8 mouse cellular contexts compared by ENCODE assay signal in the genomic region with DNA sequence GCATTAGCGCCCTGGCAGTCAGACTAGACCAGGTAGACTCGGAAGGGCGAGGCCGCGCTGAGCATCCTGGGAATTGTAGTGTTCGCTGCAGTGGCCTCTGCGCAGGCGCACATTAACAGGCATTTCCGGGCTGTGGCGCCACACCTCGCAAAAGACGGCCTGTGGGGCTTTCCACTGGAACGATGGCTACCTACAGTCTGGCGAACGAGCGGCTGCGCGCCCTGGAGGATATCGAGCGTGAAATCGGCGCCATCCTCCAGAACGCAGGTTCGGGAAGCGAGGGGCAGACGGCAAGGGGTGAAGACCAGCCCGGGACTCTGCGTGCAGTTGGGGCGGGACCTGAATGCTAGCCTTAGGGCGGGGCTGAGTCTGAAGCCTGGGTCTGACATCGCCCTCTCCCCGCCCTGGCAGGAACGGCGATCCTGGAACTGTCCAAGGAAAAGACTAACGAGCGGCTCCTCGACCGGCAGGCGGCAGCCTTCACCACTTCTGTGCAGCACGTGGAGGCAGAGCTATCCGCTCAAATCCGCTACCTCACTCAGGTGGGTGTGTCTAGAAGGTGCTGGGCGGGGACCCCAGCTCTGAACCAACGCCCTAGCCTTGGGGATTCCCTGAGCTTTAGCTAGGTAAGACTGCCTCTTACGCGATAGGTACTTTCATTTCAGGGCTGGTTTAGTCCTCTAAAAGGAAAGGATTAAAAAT. TPM values are rescaled to one million over a fixed set of nuclear protein-coding genes. Genes with fewer than 3 reads are reported as not detected.
DNase-seq lines count a peak whose midpoint lies in the region; ATAC-seq and TF ChIP-seq lines count a peak whose summit lies in the region.

Gene Med11 (plus strand): TSS at position 123 of the 702 bp plus-strand sequence.

- under 1% methylated on average over 46 of the region's 46 CpGs for WGBS in embryonic facial prominence, embryonic 13.5 days
- WGBS in kidney, adult 2 months, result under 1% methylated on average over 46 of the region's 46 CpGs
- under 1% methylated on average over 46 of the region's 46 CpGs for WGBS in limb, embryonic 12.5 days
- WGBS in midbrain, embryonic 15.5 days, result under 1% methylated on average over 46 of the region's 46 CpGs
- under 1% methylated on average over 46 of the region's 46 CpGs for WGBS in spleen, adult 2 months

- H3K27me3 ChIP-seq in embryonic facial prominence, embryonic 13.5 days, result no peaks in the 10 kb centered on the region
- no peaks in the 10 kb centered on the region for H3K27me3 ChIP-seq in kidney, adult 2 months (replicated peaks; ENCODE audit: control insufficient read depth, insufficient read depth, low read length)
- H3K27me3 ChIP-seq in limb, embryonic 12.5 days, result no peaks in the 10 kb centered on the region
- no peaks in the 10 kb centered on the region for H3K27me3 ChIP-seq in midbrain, embryonic 15.5 days (replicated peaks)
- no peaks in the 10 kb centered on the region for H3K27me3 ChIP-seq in spleen, adult 2 months (ENCODE audit: control insufficient read depth, insufficient read depth, low read length)

- DNase-seq in 3134 (ENCODE audit: extremely low read depth, insufficient read length, low spot score), result peak; percentile 98
- DNase-seq in adrenal gland, postnatal 36 days, result peak; percentile 97 to 98
- peak; percentile 97 to 99 for DNase-seq in heart, adult 18-20 months
- DNase-seq in kidney, adult 2 months, result peak; percentile 99
- DNase-seq in spleen, adult 2 months (ENCODE audit: low read depth in 1 of 2, low spot score in 2 of 2), result peak; percentile 91 to 93

- H3K36me3 ChIP-seq in embryonic facial prominence, embryonic 13.5 days, result peaks cover 16% of the 10 kb centered on the region; the same call in 1 of the 2 replicates
- no peaks in the 10 kb centered on the region for H3K36me3 ChIP-seq in kidney, adult 2 months (ENCODE audit: control insufficient read depth, insufficient read depth, low read length)
- peaks cover 11% of the 10 kb centered on the region for H3K36me3 ChIP-seq in limb, embryonic 12.5 days
- H3K36me3 ChIP-seq in midbrain, embryonic 15.5 days (replicated peaks), result no peaks in the 10 kb centered on the region
- peaks cover 2% of the 10 kb centered on the region; the same call in 1 of the 2 replicates for H3K36me3 ChIP-seq in spleen, adult 2 months (ENCODE audit: control insufficient read depth, insufficient read depth, low read length)

- peaks cover 13% of the 10 kb centered on the region for H3K4me1 ChIP-seq in embryonic facial prominence, embryonic 13.5 days
- H3K4me1 ChIP-seq in kidney, adult 2 months (ENCODE audit: control insufficient read depth, insufficient read depth, low read length), result 0 out of 2 replicates have a peak, but pooled peaks cover 4% of the 10 kb centered on the region
- H3K4me1 ChIP-seq in limb, embryonic 12.5 days (replicated peaks), result peaks cover 16% of the 10 kb centered on the region; the same call in 1 of the 2 replicates
- peaks cover 12% of the 10 kb centered on the region for H3K4me1 ChIP-seq in midbrain, embryonic 15.5 days
- peaks cover 12% of the 10 kb centered on the region for H3K4me1 ChIP-seq in spleen, adult 2 months (ENCODE audit: control insufficient read depth, insufficient read depth, insufficient read length)

- H3K27ac ChIP-seq in embryonic facial prominence, embryonic 13.5 days, result peak within 1 kb of the TSS; percentile 97
- H3K27ac ChIP-seq in kidney, adult 2 months (ENCODE audit: insufficient read depth, low read depth, low read length), result peak within 1 kb of the TSS; percentile 98
- peak within 1 kb of the TSS; percentile 97 for H3K27ac ChIP-seq in limb, embryonic 12.5 days
- peak within 1 kb of the TSS; percentile 98 for H3K27ac ChIP-seq in midbrain, embryonic 15.5 days
- peak within 1 kb of the TSS; percentile 97 for H3K27ac ChIP-seq in spleen, adult 2 months (ENCODE audit: insufficient read depth, low read length)

- peak within 1 kb of the TSS; percentile 63 for H3K4me3 ChIP-seq in embryonic facial prominence, embryonic 13.5 days
- peak within 1 kb of the TSS; percentile 77 for H3K4me3 ChIP-seq in kidney, adult 2 months (ENCODE audit: insufficient read depth, low read depth, low read length)
- H3K4me3 ChIP-seq in limb, embryonic 12.5 days (replicated peaks), result peak within 1 kb of the TSS; percentile 61
- peak within 1 kb of the TSS; percentile 62 for H3K4me3 ChIP-seq in midbrain, embryonic 15.5 days
- peak within 1 kb of the TSS; percentile 79 for H3K4me3 ChIP-seq in spleen, adult 2 months (ENCODE audit: extremely low read depth, insufficient read depth, insufficient read length)

- ATAC-seq in embryonic facial prominence, embryonic 13.5 days (ENCODE audit: insufficient number of reproducible peaks, insufficient read depth, low FRiP score, low TSS enrichment, low read depth), result peak; percentile 97
- ATAC-seq in limb, embryonic 12.5 days (ENCODE audit: insufficient number of reproducible peaks, insufficient read depth, low FRiP score, low TSS enrichment, low read depth), result peak; percentile 97
- ATAC-seq in midbrain, embryonic 15.5 days (replicated peaks), result peak; percentile 96

- peak; percentile 96 for TF ChIP-seq CTCF in kidney, adult 2 months (conservative IDR thresholded peaks at IDR 0.05; ENCODE audit: insufficient read depth, insufficient read length, low read depth, low read length)
- peak; percentile 65; the same call in 1 of the 2 replicates for TF ChIP-seq CTCF in spleen, adult 2 months (IDR thresholded peaks at IDR 0.05; ENCODE audit: extremely low read depth, insufficient read depth, insufficient read length, insufficient replicate concordance)

- peak within 1 kb of the TSS; percentile 83 for H3K9ac ChIP-seq in embryonic facial prominence, embryonic 13.5 days
- peak within 1 kb of the TSS; percentile 77 for H3K9ac ChIP-seq in limb, embryonic 12.5 days (replicated peaks)
- H3K9ac ChIP-seq in midbrain, embryonic 15.5 days, result peak within 1 kb of the TSS; percentile 70

- peak within 1 kb of the TSS; percentile 60 for H3K4me2 ChIP-seq in embryonic facial prominence, embryonic 13.5 days
- peak within 1 kb of the TSS; percentile 60 for H3K4me2 ChIP-seq in limb, embryonic 12.5 days
- peak within 1 kb of the TSS; percentile 64 for H3K4me2 ChIP-seq in midbrain, embryonic 15.5 days

- TF ChIP-seq POLR2A in kidney, adult 2 months (IDR thresholded peaks at IDR 0.05; ENCODE audit: low read depth, low read length), result peak; percentile 32
- peak; percentile 74 for TF ChIP-seq POLR2A in spleen, adult 2 months (IDR thresholded peaks at IDR 0.05; ENCODE audit: low read depth, low read length)

- H3K9me3 ChIP-seq in embryonic facial prominence, embryonic 13.5 days, result no peaks in the 10 kb centered on the region
- no peaks in the 10 kb centered on the region for H3K9me3 ChIP-seq in limb, embryonic 12.5 days
- no peaks in the 10 kb centered on the region for H3K9me3 ChIP-seq in midbrain, embryonic 15.5 days

RNA-seq across cellular contexts. Expression of gene Med11, which starts in this region (rescaled TPM):
- 10 to 100 TPM; 20.3 to 24.4 TPM for total RNA-seq in adrenal gland, postnatal 36 days (2021)
- 40.8 and 44.7 TPM in 2 replicates for polyA plus RNA-seq in embryonic facial prominence, embryonic 13.5 days (2015; fragmentation: Nextera tagmentation; extraction: Ambion mirVana)
- total RNA-seq in heart, adult 18-20 months (2021), result 1 to 10 TPM; 7.5 to 8.2 TPM
- 27.0 and 27.9 TPM in 2 replicates for polyA plus RNA-seq in kidney, adult 2 months (2012; rRNA removed)
- polyA plus RNA-seq in limb, embryonic 12.5 days (2016; fragmentation: Nextera tagmentation; extraction: Ambion mirVana), result 43.0 and 44.0 TPM in 2 replicates
- 46.2 and 49.5 TPM in 2 replicates for polyA plus RNA-seq in midbrain, embryonic 15.5 days (2015; fragmentation: Nextera tagmentation; extraction: Ambion mirVana)
- polyA plus RNA-seq in spleen, adult 2 months (2012; rRNA removed), result 24.6 and 29.2 TPM in 2 replicates

Comparison
In these comparisons a context has a peak if more than half of its experiments do, and no peak if none do; other contexts are left out.
1. Peak in every context shown above with its lines: DNase-seq, ATAC-seq, H3K4me3 ChIP-seq and H3K27ac ChIP-seq.